Mouse (Mus musculus) kidney, adult 18-20 months (tissue): Measurements from ENCODE around the gene Hnrnpc.

Source experiments
- DNase-seq: peaks from one replicate; pipeline ENCODE4 v3.0.0; 2021

Gene Hnrnpc

GRCm38 (mm10) chr14:52103856-52104676 lies at the start of gene Hnrnpc:
TSS of gene Hnrnpc (minus strand) at chr14:52104028.
- DNase-seq, result peak; percentile 100

- no peak for DNase-seq
Observed at GRCm38 (mm10) chr14:52152613-52153012, 48.8 kb upstream of the Hnrnpc start.

- no peak for DNase-seq
Observed at GRCm38 (mm10) chr14:52152179-52152578, 48.4 kb upstream of the Hnrnpc start.

- DNase-seq, result no peak
Observed at GRCm38 (mm10) chr14:52149888-52150287, 46.1 kb upstream of the Hnrnpc start.

GRCm38 (mm10) chr14:52146540-52146939 lies 42.7 kb upstream of the Hnrnpc start:
- DNase-seq, result peak; percentile 11

- DNase-seq, result no peak
Observed at GRCm38 (mm10) chr14:52144165-52144564, 40.3 kb upstream of the Hnrnpc start.

- no peak for DNase-seq
Observed at GRCm38 (mm10) chr14:52141445-52142127, 37.8 kb upstream of the Hnrnpc start.

GRCm38 (mm10) chr14:52140577-52141444 lies 37.0 kb upstream of the Hnrnpc start:
- DNase-seq, result no peak

- no peak for DNase-seq
Observed at GRCm38 (mm10) chr14:52133584-52133983, 29.8 kb upstream of the Hnrnpc start.

GRCm38 (mm10) chr14:52124636-52125035 lies 20.8 kb upstream of the Hnrnpc start:
- no peak for DNase-seq

GRCm38 (mm10) chr14:52123918-52124317 lies 20.1 kb upstream of the Hnrnpc start:
- peak; percentile 79 for DNase-seq

- DNase-seq, result no peak
Observed at GRCm38 (mm10) chr14:52120169-52120568, 16.3 kb upstream of the Hnrnpc start.

GRCm38 (mm10) chr14:52118823-52119608 lies 15.2 kb upstream of the Hnrnpc start:
- DNase-seq, result peak; percentile 65

- DNase-seq, result no peak
Observed at GRCm38 (mm10) chr14:52118456-52118822, 14.6 kb upstream of the Hnrnpc start.

GRCm38 (mm10) chr14:52117241-52117640 lies 13.4 kb upstream of the Hnrnpc start:
- no peak for DNase-seq

- DNase-seq, result no peak
Observed at GRCm38 (mm10) chr14:52114101-52114500, 10.3 kb upstream of the Hnrnpc start.

- no peak for DNase-seq
Observed at GRCm38 (mm10) chr14:52110346-52110745, 6.5 kb upstream of the Hnrnpc start, which contains the start of gene Rpgrip1. TSS of gene Rpgrip1 (plus strand) at chr14:52110704.

GRCm38 (mm10) chr14:52108025-52108424 lies 4.2 kb upstream of the Hnrnpc start:
- DNase-seq, result no peak

GRCm38 (mm10) chr14:52106741-52107140 lies 2.9 kb upstream of the Hnrnpc start:
- peak; percentile 46 for DNase-seq

- no peak for DNase-seq
Observed at GRCm38 (mm10) chr14:52105308-52105707, 1.5 kb upstream of the Hnrnpc start.

- no peak for DNase-seq
Observed at GRCm38 (mm10) chr14:52104677-52105285, 953 bp upstream of the Hnrnpc start.

GRCm38 (mm10) chr14:52103474-52103855 lies 363 bp downstream of the Hnrnpc start:
- no peak for DNase-seq
